Mouse (Mus musculus): ENCODE measurements around the gene Tpbpb.
"Not testable (repeated sequence)": the region's sequence is repeated elsewhere in the genome, so short reads cannot be mapped to it uniquely, and the experiment has no call there.

The Tpbpb gene

GRCm38 (mm10) chr13:60904780-60905179 is at the start of gene Tpbpb:
Tpbpb (minus strand) TSS chr13:60904880.
- not testable (repeated sequence) for DNase-seq

- not testable (repeated sequence) for DNase-seq
Measured at GRCm38 (mm10) chr13:60941884-60942283, 37.2 kb upstream of the Tpbpb start, which contains the start of gene Tpbpa. Tpbpa (minus strand) TSS chr13:60941984.

GRCm38 (mm10) chr13:60936500-60936901 is 31.8 kb upstream of the Tpbpb start, which contains the start of the genes Gm49391 and Ctla2a:
Gm49391 (minus strand) TSS chr13:60936571.
Ctla2a (minus strand) TSS chr13:60936625.
- peak; percentile 74 for DNase-seq

- not testable (repeated sequence) for DNase-seq
Measured at GRCm38 (mm10) chr13:60935490-60935889, 30.8 kb upstream of the Tpbpb start, which contains the start of gene Gm49393. Gm49393 (minus strand) TSS chr13:60935590.

- DNase-seq, result peak; percentile 72
Measured at GRCm38 (mm10) chr13:60897328-60897727, 7.4 kb downstream of the Tpbpb start, which contains the start of gene Ctla2b. Ctla2b (minus strand) TSS chr13:60897447.

GRCm38 (mm10) chr13:60896794-60897193 is 7.9 kb downstream of the Tpbpb start, which contains the start of gene Gm49392:
Gm49392 (minus strand) TSS chr13:60896894.
- not testable (repeated sequence) for DNase-seq

GRCm38 (mm10) chr13:60895406-60896160 is 9.1 kb downstream of the Tpbpb start:
- DNase-seq, result no peak

- DNase-seq, result no peak
Measured at GRCm38 (mm10) chr13:60892301-60892700, 12.4 kb downstream of the Tpbpb start.

GRCm38 (mm10) chr13:60864281-60864680 is 40.4 kb downstream of the Tpbpb start, which contains the start of gene 4930486L24Rik:
4930486L24Rik (minus strand) TSS chr13:60864475.
- no peak for DNase-seq

All from kidney, adult 9 months (tissue).